Mouse (Mus musculus) embryonic facial prominence, embryonic 10.5 days (tissue): ENCODE data around the gene Rhot2. TPM values are rescaled to one million over a fixed set of nuclear protein-coding genes. Genes with fewer than 3 reads are reported as not detected.
A peak's percentile ranks its signal among the peaks of the same experiment; 100 is the strongest.

Experiments used
- DNase-seq: peaks from one replicate; pipeline ENCODE4 v3.0.0-alpha.2; 2017; ENCODE audit warnings: low spot score
- H3K27ac ChIP-seq: fragments of 300-500 bp; sonication (generic); replicated peaks from 2 replicates; pipeline ENCODE4 v1.5.1; 2016; ENCODE audit warnings: mild to moderate bottlenecking
- H3K27me3 ChIP-seq: fragments of 300-500 bp; sonication (generic); replicated peaks from 2 replicates; pipeline ENCODE4 v1.6.1; 2016; ENCODE audit warnings: low read depth, mild to moderate bottlenecking; ENCODE audit not compliant: poor library complexity, severe bottlenecking
- H3K36me3 ChIP-seq: fragments of 300-500 bp; sonication (generic); replicated peaks from 2 replicates; pipeline ENCODE4 v1.6.1; 2016; ENCODE audit warnings: mild to moderate bottlenecking, moderate library complexity
- H3K4me1 ChIP-seq: fragments of 300-500 bp; sonication (generic); 2 replicates; pipeline ENCODE4 v1.6.1; 2016
- H3K4me3 ChIP-seq: fragments of 300-500 bp; sonication (generic); 2 replicates; pipeline ENCODE4 v1.5.1; 2016; ENCODE audit warnings: mild to moderate bottlenecking, moderate library complexity
- H3K9me3 ChIP-seq: fragments of 300-500 bp; sonication (generic); 2 replicates; pipeline ENCODE4 v1.6.1; 2016; ENCODE audit warnings: mild to moderate bottlenecking
- WGBS: fragments of 180-500 bp; shearing (Covaris S2); methylation state at CpG from one replicate; pipeline ENCODE4 v1.1.7; 2016; 5-methylcytosine and 5-hydroxymethylcytosine counted together
- polyA plus RNA-seq: library from polyadenylated mRNA; unstranded; fragments of >200 nt; fragmentation: Nextera tagmentation; extraction: Ambion mirVana; gene quantifications from 2 replicates; pipeline ENCODE4 v1.2.1, GENCODE M21; 2016

Rhot2 gene
- polyA plus RNA-seq, 1 experiment from 2014 or later: 27.2 TPM

DNA sequence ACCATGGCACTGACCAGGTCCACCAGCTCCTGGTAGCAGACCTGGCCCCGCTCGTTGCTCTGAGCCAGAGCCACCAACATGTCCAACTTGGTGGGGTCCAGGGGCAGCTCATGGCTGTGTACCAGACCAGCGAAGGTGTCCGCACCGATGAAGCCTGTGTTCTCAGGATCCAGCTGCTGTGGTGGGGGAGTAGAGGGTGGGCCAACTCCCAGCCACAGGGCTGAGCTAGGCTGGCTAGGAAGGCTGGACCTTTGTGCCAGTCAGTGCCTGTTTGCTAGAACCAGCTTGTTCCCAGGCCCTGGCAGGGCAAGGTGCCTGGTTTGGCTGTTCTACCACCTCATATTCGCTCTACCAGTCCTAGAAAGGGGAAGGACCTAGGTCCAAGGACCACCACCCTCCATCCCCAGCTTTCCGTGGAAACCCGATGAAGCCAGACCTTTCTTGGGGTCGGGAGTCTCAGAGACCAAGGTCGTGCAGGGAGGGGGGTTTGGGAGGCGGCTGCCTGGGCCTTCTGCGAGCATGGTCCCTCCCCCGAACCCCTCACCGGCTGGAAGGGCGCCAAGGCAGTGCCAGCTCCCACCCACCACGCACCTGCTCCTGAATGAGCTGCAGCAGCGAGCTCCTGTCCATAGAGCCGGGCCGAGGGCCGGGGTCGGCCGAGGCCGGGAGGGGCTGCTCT lies 8.1 kb downstream of the Rhot2 start:
- Histone ChIP-seq H3K4me1 (peaks cover 57% of the 10 kb centered on the region), H3K4me3 (peak overlapping the region; percentile 59), H3K36me3 (peaks cover 70% of the 10 kb centered on the region), H3K27ac (peak overlapping the region; percentile 80), H3K27me3 (no peaks in the 10 kb centered on the region), H3K9me3 (no peaks in the 10 kb centered on the region)
- WGBS: 22% methylated on average over 23 of the region's 23 CpGs
- peak; percentile 20 for DNase-seq

DNA sequence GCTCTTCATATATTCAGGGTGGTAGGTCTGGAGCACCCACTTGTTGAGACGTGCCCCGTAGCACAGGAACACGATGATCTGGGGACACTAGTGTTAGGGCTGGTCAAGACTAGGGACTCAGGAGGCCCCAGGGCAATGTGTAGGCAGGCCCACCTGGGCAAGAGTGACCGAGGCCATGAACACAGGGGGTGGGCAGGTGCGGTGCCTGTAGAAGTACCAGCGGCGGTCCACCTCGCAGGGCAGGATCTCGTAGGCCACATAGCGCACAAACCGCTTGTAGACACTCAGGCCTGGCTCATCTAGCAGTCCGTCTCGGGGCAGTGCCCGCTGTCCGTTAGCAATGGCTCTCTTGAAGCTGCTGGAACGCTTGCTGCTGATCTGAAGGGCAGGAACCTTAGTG lies 8.8 kb downstream of the Rhot2 start:
- H3K27me3 ChIP-seq: no peaks in the 10 kb centered on the region
- WGBS: 92% methylated on average over 16 of the region's 16 CpGs
- DNase-seq: no peak
- peak overlapping the region; percentile 59; the same call in 1 of the 2 replicates for H3K4me3 ChIP-seq
- no peak overlapping the region for H3K27ac ChIP-seq
- H3K36me3 ChIP-seq: peaks cover 70% of the 10 kb centered on the region
- no peaks in the 10 kb centered on the region for H3K9me3 ChIP-seq
- peaks cover 64% of the 10 kb centered on the region for H3K4me1 ChIP-seq

DNA sequence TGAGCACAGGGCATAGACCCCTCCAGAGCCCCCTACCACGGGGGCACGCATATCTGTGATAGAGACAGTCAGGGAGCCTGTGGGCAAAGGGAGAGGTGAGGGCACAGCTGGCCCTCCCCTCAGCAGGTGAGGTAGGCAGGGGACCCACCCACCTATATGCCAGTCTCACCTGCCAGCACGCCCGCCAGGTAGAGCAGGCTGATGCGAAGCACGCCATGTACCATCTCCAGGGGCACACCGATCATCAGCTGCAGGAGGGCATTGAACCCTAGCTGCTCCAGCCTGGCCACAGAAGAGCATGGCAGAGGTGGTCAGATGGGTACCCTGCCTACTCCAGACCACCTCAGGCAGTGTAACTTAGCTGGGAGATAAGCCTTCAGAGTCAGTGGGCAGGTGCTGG lies 9.3 kb downstream of the Rhot2 start:
- Histone ChIP-seq H3K27me3 (no peaks in the 10 kb centered on the region), H3K4me3 (peak overlapping the region; percentile 81), H3K9me3 (no peaks in the 10 kb centered on the region), H3K36me3 (peaks cover 70% of the 10 kb centered on the region), H3K4me1 (peaks cover 69% of the 10 kb centered on the region), H3K27ac (no peak overlapping the region)
- WGBS: 96% methylated on average over 7 of the region's 7 CpGs
- DNase-seq: no peak

DNA sequence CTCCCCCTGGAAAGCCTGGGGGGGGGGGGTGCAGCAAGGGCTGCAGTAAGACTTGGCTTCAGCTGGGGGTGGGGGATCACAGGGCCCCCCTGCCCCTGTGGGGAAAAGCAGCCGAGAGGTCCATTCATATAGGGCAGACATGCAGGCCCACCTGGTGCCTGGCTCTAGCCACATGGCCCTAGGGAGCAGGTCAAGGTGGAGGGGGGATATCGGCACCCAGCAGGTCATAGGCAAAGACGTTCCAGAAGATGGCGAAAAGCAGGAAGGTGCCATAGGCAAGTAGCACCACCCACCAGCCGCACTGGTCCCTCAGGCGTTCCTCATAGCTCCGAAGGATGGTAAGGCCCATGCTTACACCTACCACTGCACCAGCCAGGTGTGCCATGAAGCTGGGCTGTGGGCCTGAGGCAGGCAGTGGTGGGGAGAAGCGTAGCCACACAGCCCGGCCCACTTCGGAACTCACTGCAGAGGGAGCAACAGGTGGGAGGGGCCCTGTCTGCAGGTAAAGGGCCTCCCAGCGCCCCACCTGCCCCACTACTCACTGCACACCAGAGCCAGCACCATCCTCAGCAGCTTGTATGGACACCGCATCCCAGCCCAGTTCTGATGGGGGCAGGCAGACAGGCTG lies 9.9 kb downstream of the Rhot2 start:
- H3K36me3 ChIP-seq: peaks cover 70% of the 10 kb centered on the region
- no peaks in the 10 kb centered on the region for H3K9me3 ChIP-seq
- no peak for DNase-seq
- 86% methylated on average over 12 of the region's 12 CpGs for WGBS
- peak overlapping the region; percentile 81 for H3K4me3 ChIP-seq
- peak overlapping the region; percentile 95 for H3K27ac ChIP-seq
- no peaks in the 10 kb centered on the region for H3K27me3 ChIP-seq
- peaks cover 75% of the 10 kb centered on the region for H3K4me1 ChIP-seq

DNA sequence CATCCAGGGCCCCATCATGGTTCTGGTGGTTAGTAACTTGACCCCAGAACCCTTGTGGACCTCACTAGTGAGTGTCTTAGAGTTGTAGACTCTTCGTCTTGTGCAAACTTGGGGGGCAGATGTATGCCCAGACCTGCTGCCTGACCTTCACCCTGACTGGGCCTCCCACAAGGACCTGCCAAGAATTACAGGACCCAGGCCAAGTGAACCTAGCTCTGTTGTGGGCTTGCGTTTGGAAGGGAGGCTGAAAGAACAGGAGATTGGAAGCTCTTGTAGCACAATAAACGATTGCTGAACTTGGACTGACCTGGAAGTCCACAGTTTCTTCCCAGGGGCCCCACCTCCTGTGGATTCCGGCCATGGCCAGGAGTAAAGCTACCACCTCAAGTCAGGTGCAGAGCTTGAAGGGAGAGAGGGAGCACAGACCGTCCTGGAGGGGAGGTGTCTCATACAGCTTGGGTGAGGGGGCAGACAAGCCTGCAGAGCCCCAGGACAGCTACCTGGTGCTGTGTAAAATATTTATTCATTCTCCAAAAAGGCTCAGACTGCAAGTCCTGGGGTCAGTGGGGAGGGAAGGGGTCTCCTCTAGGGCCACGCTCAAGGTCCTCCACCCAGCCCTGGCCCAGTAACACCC lies 10.6 kb downstream of the Rhot2 start:
- WGBS: 55% methylated on average over 6 of the region's 6 CpGs
- H3K4me1 ChIP-seq: peaks cover 81% of the 10 kb centered on the region
- H3K4me3 ChIP-seq: peak overlapping the region; percentile 81
- peaks cover 67% of the 10 kb centered on the region for H3K36me3 ChIP-seq
- H3K27ac ChIP-seq: peak overlapping the region; percentile 95
- no peak for DNase-seq
- no peaks in the 10 kb centered on the region for H3K9me3 ChIP-seq
- H3K27me3 ChIP-seq: no peaks in the 10 kb centered on the region

DNA sequence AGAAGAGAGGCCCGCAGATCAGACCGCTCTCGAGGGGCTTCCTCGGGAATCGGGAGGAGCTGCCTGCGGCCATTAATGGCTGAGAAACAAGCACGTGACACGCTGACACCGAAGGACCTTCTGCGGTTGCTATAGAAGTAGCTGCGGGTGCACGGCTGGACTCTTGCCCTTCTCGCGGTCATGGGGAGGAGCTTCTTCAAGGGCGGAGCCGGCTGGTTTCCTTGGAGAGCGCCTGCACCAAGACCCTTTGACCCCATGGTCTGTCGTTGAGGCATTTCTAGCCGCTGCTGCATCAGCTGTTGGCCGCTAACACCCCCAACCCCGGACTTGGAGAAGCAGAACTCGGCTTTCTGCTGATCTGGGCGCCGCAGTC lies 11.4 kb downstream of the Rhot2 start, which contains the start of gene Stub1:
Gene Stub1, minus strand, starts transcription at position 114 of the 373 bp plus-strand sequence.
- under 1% methylated on average over 24 of the region's 24 CpGs for WGBS
- H3K27me3 ChIP-seq: no peaks in the 10 kb centered on the region
- H3K4me1 ChIP-seq: peaks cover 85% of the 10 kb centered on the region
- DNase-seq: peak; percentile 90
- H3K9me3 ChIP-seq: no peaks in the 10 kb centered on the region
- H3K27ac ChIP-seq: peak within 1 kb of the TSS; percentile 95
- peaks cover 60% of the 10 kb centered on the region for H3K36me3 ChIP-seq
- peak within 1 kb of the TSS; percentile 81 for H3K4me3 ChIP-seq

DNA sequence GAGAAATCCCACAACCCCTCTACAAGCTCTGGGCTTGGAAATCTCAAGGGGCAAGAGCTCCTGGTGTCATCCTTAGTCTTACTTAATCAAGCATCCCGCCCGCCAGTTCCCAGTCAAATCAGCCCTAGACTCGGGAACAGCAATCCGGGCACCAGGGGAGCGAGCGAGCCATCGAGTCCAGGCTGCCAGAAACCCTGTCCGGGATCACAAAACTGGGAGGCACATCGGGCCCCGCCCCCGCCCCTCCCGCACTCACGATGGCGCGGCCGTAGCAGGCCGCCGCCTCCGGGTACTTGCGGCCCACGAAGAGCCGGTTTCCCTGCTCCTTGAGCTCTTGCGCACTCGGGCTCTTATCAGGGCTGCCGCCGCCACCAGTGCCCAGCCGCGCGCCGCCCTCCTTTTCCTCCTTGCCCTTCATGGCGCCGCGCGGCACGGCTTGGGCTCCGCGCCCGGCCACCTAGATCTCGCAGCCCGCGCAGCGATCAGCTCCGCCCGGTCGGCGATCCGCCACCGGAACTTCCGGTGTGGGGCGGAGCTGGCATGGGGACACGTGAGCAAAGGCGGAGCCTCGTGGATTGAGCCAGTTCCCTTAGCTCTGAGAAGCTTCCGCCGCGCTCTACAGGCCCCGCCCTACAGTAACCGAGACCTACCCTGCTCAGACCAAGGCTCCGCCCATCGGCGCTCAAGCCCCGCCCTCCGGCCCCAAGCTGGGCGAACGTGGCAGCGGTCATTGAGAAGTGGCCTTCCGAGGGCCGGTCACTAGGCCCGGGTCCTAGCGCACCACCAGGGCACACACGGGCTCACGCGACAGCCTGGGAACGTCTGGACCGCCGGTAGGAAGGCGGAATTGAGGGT lies 12.0 kb downstream of the Rhot2 start:
- peak overlapping the region; percentile 95 for H3K27ac ChIP-seq
- H3K4me3 ChIP-seq: peak overlapping the region; percentile 81
- under 1% methylated on average over 77 of the region's 77 CpGs for WGBS
- H3K4me1 ChIP-seq: peaks cover 85% of the 10 kb centered on the region
- no peaks in the 10 kb centered on the region for H3K27me3 ChIP-seq
- no peaks in the 10 kb centered on the region for H3K9me3 ChIP-seq
- DNase-seq: peak; percentile 99
- H3K36me3 ChIP-seq: peaks cover 60% of the 10 kb centered on the region

DNA sequence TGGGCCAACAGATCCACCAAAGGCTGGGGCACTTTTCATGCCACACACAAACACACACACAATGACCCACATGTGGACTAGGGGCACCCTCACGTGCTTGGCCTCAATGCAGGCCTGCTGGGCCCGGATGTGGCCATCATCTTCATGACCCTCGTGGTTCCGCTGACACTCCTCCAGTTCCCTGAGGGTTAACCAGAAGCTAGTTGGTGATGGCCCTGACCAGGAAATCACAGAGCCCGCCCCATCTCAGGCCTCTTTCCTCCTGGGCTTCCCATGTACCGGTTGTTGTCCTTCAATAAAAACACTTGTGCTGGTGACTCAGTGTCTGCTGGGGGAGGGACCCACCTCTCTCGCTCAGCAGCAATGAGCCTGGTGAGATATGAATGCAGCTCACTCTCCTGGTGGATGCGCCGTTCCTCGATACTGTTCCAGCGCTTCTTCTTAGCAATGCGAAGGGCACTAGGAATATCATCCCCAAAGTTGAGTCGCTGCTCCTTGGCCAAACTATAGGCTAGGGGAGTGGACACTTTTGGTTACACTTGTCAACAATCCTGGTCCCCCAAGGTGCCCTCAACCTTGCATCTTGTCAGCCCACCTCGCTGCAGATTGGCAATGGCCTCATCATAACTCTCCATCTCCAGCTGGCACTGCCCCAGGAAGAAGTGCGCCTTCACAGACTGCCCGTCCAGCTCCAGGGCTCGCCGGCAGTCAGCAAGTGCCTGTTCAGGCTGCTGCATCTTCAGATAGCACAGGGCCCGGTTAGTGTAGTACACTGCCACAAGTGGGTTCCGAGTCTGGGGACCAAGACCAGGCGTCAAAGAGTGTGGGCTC lies 13.0 kb downstream of the Rhot2 start:
- H3K27me3 ChIP-seq: no peaks in the 10 kb centered on the region
- DNase-seq: peak; percentile 26
- H3K9me3 ChIP-seq: no peaks in the 10 kb centered on the region
- peaks cover 85% of the 10 kb centered on the region for H3K4me1 ChIP-seq
- H3K27ac ChIP-seq: peak overlapping the region; percentile 95
- WGBS: 67% methylated on average over 21 of the region's 21 CpGs
- peak overlapping the region; percentile 81 for H3K4me3 ChIP-seq
- H3K36me3 ChIP-seq: peaks cover 63% of the 10 kb centered on the region

DNA sequence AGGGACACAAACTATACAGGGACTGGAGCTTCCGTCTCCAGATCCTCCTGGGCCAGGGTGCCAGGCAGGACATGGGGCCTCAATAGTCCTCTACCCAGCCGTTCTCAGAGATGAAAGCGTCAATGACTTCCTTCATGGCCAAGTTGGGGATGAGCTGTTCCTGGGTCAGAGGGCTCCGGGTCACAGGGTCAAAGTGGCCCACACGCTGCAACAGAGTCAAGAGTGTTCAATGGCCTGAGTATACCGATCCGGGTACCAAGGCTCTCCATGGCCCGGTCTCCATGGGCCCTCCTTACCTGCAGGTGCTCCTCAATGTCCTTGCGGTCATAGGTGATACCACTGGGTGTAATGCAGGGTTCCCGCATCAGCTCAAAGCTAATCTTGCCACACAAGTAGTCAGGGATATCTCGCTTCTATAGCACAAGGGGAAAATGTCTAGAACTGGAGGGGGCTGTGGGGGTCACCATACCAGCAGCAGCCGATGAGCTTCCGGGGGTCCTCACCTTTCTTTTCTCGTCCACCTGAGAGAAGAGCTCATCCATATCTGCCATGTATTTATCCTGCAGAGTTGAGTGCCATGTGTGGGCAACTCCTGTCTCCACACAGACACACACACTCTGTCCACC lies 13.7 kb downstream of the Rhot2 start:
- 0 out of 2 replicates have a peak overlapping the region, but pooled peaks have one; percentile 11 for H3K27ac ChIP-seq
- peaks cover 80% of the 10 kb centered on the region for H3K4me1 ChIP-seq
- H3K27me3 ChIP-seq: no peaks in the 10 kb centered on the region
- WGBS: 87% methylated on average over 14 of the region's 14 CpGs
- H3K9me3 ChIP-seq: no peaks in the 10 kb centered on the region
- peaks cover 66% of the 10 kb centered on the region for H3K36me3 ChIP-seq
- H3K4me3 ChIP-seq: peak overlapping the region; percentile 81
- DNase-seq: no peak

DNA sequence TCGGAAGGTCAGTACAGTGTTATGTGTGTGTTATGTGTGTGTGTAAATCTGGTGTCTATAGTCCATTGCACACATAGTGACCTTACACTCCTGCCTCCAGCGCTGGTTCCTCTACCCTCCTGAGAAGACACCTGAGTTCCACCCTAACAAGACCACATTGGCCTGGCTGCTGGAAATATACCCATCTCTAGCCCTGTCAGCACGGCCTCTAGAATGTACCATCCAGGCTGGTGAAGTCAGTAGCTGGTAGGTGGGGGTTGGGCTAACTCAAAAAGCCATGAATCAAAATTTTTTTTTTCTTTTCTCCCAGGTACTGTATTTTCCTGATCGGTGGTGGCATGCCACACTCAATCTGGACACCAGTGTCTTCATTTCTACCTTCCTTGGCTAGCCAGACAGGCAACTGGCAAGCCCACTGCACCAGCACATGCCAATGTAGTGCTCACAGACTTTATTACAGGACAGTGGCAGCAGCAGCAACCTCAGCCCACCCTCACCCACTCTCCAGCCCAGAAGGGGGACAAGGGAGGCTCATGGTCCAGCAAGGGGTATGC lies 14.4 kb downstream of the Rhot2 start:
- no peak for DNase-seq
- WGBS: 87% methylated on average over 4 of the region's 4 CpGs
- Histone ChIP-seq H3K27ac (0 out of 2 replicates have a peak overlapping the region, but pooled peaks have one; percentile 11), H3K36me3 (peaks cover 66% of the 10 kb centered on the region), H3K9me3 (no peaks in the 10 kb centered on the region), H3K27me3 (no peaks in the 10 kb centered on the region), H3K4me3 (peak overlapping the region; percentile 81), H3K4me1 (peaks cover 78% of the 10 kb centered on the region)

DNA sequence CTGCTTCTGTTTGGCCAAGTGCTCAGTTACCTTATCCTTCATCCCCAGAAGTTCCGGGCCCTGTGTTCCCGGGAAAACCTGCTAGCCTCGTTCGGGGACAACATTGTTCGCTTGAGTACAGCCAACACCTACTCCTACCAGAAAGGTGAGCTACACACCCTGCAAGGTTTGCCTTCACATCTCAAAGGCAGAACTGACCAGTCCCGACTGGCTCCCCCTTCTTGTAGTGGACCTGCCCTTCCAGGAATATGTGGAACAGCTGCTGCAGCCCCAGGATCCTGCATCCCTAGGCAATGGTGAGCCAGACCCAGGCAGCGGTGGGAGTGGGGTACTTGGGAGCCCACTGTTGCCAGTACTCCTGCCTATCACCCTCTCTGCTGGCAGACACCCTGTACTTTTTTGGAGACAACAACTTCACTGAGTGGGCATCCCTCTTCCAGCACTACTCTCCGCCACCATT lies 15.1 kb downstream of the Rhot2 start:
- Histone ChIP-seq H3K27ac (peak overlapping the region; percentile 87), H3K36me3 (peaks cover 62% of the 10 kb centered on the region), H3K4me3 (peak overlapping the region; percentile 81), H3K27me3 (no peaks in the 10 kb centered on the region), H3K4me1 (peaks cover 78% of the 10 kb centered on the region), H3K9me3 (no peaks in the 10 kb centered on the region)
- WGBS: 42% methylated on average over 8 of the region's 8 CpGs
- DNase-seq: peak; percentile 29
